Mouse (Mus musculus) CH12.LX (cell line): Measurements from ENCODE around the gene Zfp106. TPM values are rescaled to one million over a fixed set of nuclear protein-coding genes. Genes with fewer than 3 reads are reported as not detected.

Source experiments
- DNase-seq: peaks from one replicate; pipeline ENCODE4 v3.0.0-alpha.2; 2013; ENCODE audit errors: extremely low read depth
- H3K27ac ChIP-seq: 2 replicates; pipeline ENCODE4 v1.5.1; 2012; ENCODE audit warnings: low read depth, mild to moderate bottlenecking, control low read depth, moderate library complexity; ENCODE audit not compliant: insufficient read depth
- H3K27me3 ChIP-seq: replicated peaks from 2 replicates; pipeline ENCODE3; 2012; ENCODE audit warnings: inconsistent platforms
- H3K36me3 ChIP-seq, 2 experiments: replicated peaks in 1 of 2; 2 replicates each; pipeline versions ENCODE3 to v1.6.1; 2012; ENCODE audit warnings: inconsistent platforms in 1 of 2, low read length in 1 of 2, mild to moderate bottlenecking in 1 of 2, mixed read lengths in 1 of 2, moderate library complexity in 1 of 2; ENCODE audit not compliant: control insufficient read depth in 1 of 2, insufficient read depth in 1 of 2
- H3K4me1 ChIP-seq, 2 experiments: 2 replicates each; pipeline ENCODE4 v1.6.1; 2012; ENCODE audit warnings: inconsistent platforms in 1 of 2, moderate library complexity in 1 of 2; ENCODE audit not compliant: insufficient read depth in 2 of 2, control insufficient read depth in 1 of 2
- H3K4me2 ChIP-seq: 2 replicates; pipeline ENCODE4 v1.6.1; 2012; ENCODE audit warnings: low read depth, mild to moderate bottlenecking, control low read depth; ENCODE audit not compliant: poor library complexity, insufficient read depth, severe bottlenecking
- H3K4me3 ChIP-seq, 3 experiments: fragments of 150-350 bp in 1 of 3; sonication (generic) in 1 of 3; replicated peaks in 1 of 3; 2 replicates each; pipeline versions ENCODE3 to v1.5.1; 2011 to 2012; ENCODE audit warnings: low read depth in 2 of 3, low read length in 2 of 3, mild to moderate bottlenecking in 2 of 3, moderate library complexity in 2 of 3, control low read depth in 1 of 3, improper control_type of control experiment in 1 of 3, inconsistent platforms in 1 of 3, mixed read lengths in 1 of 3; ENCODE audit not compliant: poor library complexity in 1 of 3
- H3K79me2 ChIP-seq: replicated peaks from 2 replicates; pipeline ENCODE4 v1.6.1; 2012; ENCODE audit warnings: mild to moderate bottlenecking, moderate library complexity; ENCODE audit not compliant: control insufficient read depth, poor library complexity, insufficient read depth, severe bottlenecking; ENCODE audit errors: extremely low read depth
- H3K9ac ChIP-seq: 2 replicates; pipeline ENCODE4 v1.6.1; 2012; ENCODE audit warnings: low read depth, mild to moderate bottlenecking, control low read depth, moderate library complexity; ENCODE audit not compliant: insufficient read depth
- H3K9me3 ChIP-seq: replicated peaks from 2 replicates; pipeline ENCODE3; 2012; ENCODE audit warnings: low read length, inconsistent platforms, mixed read lengths
- CHD1 ChIP-seq: IDR thresholded peaks from 2 replicates; pipeline ENCODE4 v1.6.1; 2012; ENCODE audit warnings: low read depth, low read length, improper control_type of control experiment, inconsistent platforms
- CHD2 ChIP-seq: IDR thresholded peaks from 2 replicates; pipeline ENCODE4 v1.6.1; 2011; ENCODE audit warnings: low read length, improper control_type of control experiment
- CTCF ChIP-seq, 2 experiments: IDR thresholded peaks in 1 of 2; conservative IDR thresholded peaks in 1 of 2; 2 replicates each; pipeline ENCODE4 v1.5.1; 2011 to 2012; ENCODE audit warnings: low read depth in 2 of 2, low read length in 2 of 2, improper control_type of control experiment in 1 of 2, inconsistent platforms in 1 of 2, mild to moderate bottlenecking in 1 of 2, moderate library complexity in 1 of 2
- E2F4 ChIP-seq: IDR thresholded peaks from 2 replicates; pipeline ENCODE4 v1.6.1; 2011; ENCODE audit warnings: low read depth, low read length, improper control_type of control experiment; ENCODE audit not compliant: insufficient replicate concordance
- ELF1 ChIP-seq: IDR thresholded peaks from 2 replicates; pipeline ENCODE4 v1.6.1; 2014; ENCODE audit warnings: low read depth, mild to moderate bottlenecking, inconsistent platforms, low read length, improper control_type of control experiment
- EP300 ChIP-seq: IDR thresholded peaks from 2 replicates; pipeline ENCODE4 v1.6.1; 2011; ENCODE audit warnings: low read length, improper control_type of control experiment
- ETS1 ChIP-seq: conservative IDR thresholded peaks from 2 replicates; pipeline ENCODE4 v1.6.1; 2012; ENCODE audit warnings: low read depth, mild to moderate bottlenecking, inconsistent platforms, low read length, improper control_type of control experiment, moderate library complexity
- GABPA ChIP-seq: IDR thresholded peaks from 2 replicates; pipeline ENCODE4 v1.6.1; 2012; ENCODE audit warnings: low read depth, low read length, improper control_type of control experiment, inconsistent platforms; ENCODE audit not compliant: insufficient replicate concordance
- HCFC1 ChIP-seq: IDR thresholded peaks from 2 replicates; pipeline ENCODE4 v1.6.1; 2012; ENCODE audit warnings: low read depth, mild to moderate bottlenecking, inconsistent platforms, low read length, improper control_type of control experiment
- IRF4 ChIP-seq: IDR thresholded peaks from 2 replicates; pipeline ENCODE4 v1.6.1; 2014; ENCODE audit warnings: low read depth, mild to moderate bottlenecking, inconsistent platforms, low read length, improper control_type of control experiment
- JUN ChIP-seq: IDR thresholded peaks from 2 replicates; pipeline ENCODE4 v1.6.1; 2011; ENCODE audit warnings: low read depth, mild to moderate bottlenecking, low read length, improper control_type of control experiment, moderate library complexity; ENCODE audit not compliant: insufficient read depth
- JUND ChIP-seq: conservative IDR thresholded peaks from 2 replicates; pipeline ENCODE4 v1.6.1; 2011; ENCODE audit warnings: low read depth, low read length, improper control_type of control experiment
- MAFK ChIP-seq: IDR thresholded peaks from 2 replicates; pipeline ENCODE4 v1.6.1; 2011; ENCODE audit warnings: low read length, improper control_type of control experiment; ENCODE audit not compliant: insufficient replicate concordance
- MAX ChIP-seq: IDR thresholded peaks from 2 replicates; pipeline ENCODE4 v1.6.1; 2011; ENCODE audit warnings: low read length, improper control_type of control experiment
- MAZ ChIP-seq: IDR thresholded peaks from 2 replicates; pipeline ENCODE4 v1.6.1; 2012; ENCODE audit warnings: low read depth, mild to moderate bottlenecking, inconsistent platforms, low read length, improper control_type of control experiment, moderate library complexity
- MEF2A ChIP-seq: IDR thresholded peaks from 2 replicates; pipeline ENCODE4 v1.6.1; 2014; ENCODE audit warnings: low read depth, mild to moderate bottlenecking, inconsistent platforms, low read length, improper control_type of control experiment, borderline replicate concordance
- MXI1 ChIP-seq: IDR thresholded peaks from 2 replicates; pipeline ENCODE4 v1.6.1; 2011; ENCODE audit warnings: mild to moderate bottlenecking, low read depth, low read length, improper control_type of control experiment
- MYC ChIP-seq: IDR thresholded peaks from 2 replicates; pipeline ENCODE4 v1.6.1; 2011; ENCODE audit warnings: low read depth, mild to moderate bottlenecking, improper control_type of control experiment, low read length
- NELFE ChIP-seq: IDR thresholded peaks from 2 replicates; pipeline ENCODE4 v1.6.1; 2011; ENCODE audit warnings: low read depth, low read length, improper control_type of control experiment
- NRF1 ChIP-seq: IDR thresholded peaks from 2 replicates; pipeline ENCODE4 v1.6.1; 2014; ENCODE audit warnings: low read depth, mild to moderate bottlenecking, inconsistent platforms, low read length, improper control_type of control experiment, moderate library complexity
- PAX5 ChIP-seq: IDR thresholded peaks from 2 replicates; pipeline ENCODE4 v1.6.1; 2012; ENCODE audit warnings: low read length, inconsistent platforms, mixed read lengths
- POLR2A ChIP-seq: IDR thresholded peaks from 2 replicates; pipeline ENCODE4 v1.6.1; 2011; ENCODE audit warnings: low read depth, mild to moderate bottlenecking, improper control_type of control experiment, low read length
- POLR2AphosphoS2 ChIP-seq: IDR thresholded peaks from 2 replicates; pipeline ENCODE4 v1.6.1; 2011; ENCODE audit warnings: low read depth, low read length, improper control_type of control experiment
- RAD21 ChIP-seq: IDR thresholded peaks from 2 replicates; pipeline ENCODE4 v1.6.1; 2011; ENCODE audit warnings: low read depth, mild to moderate bottlenecking, low read length, improper control_type of control experiment, moderate library complexity
- RCOR1 ChIP-seq: conservative IDR thresholded peaks from 2 replicates; pipeline ENCODE4 v1.6.1; 2012; ENCODE audit warnings: low read depth, mild to moderate bottlenecking, inconsistent platforms, low read length, improper control_type of control experiment
- SIN3A ChIP-seq: IDR thresholded peaks from 2 replicates; pipeline ENCODE4 v1.6.1; 2012; ENCODE audit warnings: low read length, improper control_type of control experiment, inconsistent platforms
- SMC3 ChIP-seq: IDR thresholded peaks from 2 replicates; pipeline ENCODE4 v1.6.1; 2011; ENCODE audit warnings: low read depth, low read length, improper control_type of control experiment
- TCF12 ChIP-seq: IDR thresholded peaks from 2 replicates; pipeline ENCODE4 v1.6.1; 2014; ENCODE audit warnings: low read depth, mild to moderate bottlenecking, inconsistent platforms, low read length, improper control_type of control experiment
- UBTF ChIP-seq: IDR thresholded peaks from 2 replicates; pipeline ENCODE4 v1.6.1; 2012; ENCODE audit warnings: low read depth, mild to moderate bottlenecking, inconsistent platforms, low read length, improper control_type of control experiment, moderate library complexity
- USF1 ChIP-seq: IDR thresholded peaks from 2 replicates; pipeline ENCODE4 v1.6.1; 2014; ENCODE audit warnings: low read depth, mild to moderate bottlenecking, inconsistent platforms, low read length, improper control_type of control experiment
- USF2 ChIP-seq: conservative IDR thresholded peaks from 2 replicates; pipeline ENCODE4 v1.6.1; 2011; ENCODE audit warnings: low read depth, low read length, improper control_type of control experiment
- ZC3H11A ChIP-seq: IDR thresholded peaks from 2 replicates; pipeline ENCODE4 v1.6.1; 2012; ENCODE audit warnings: low read depth, mild to moderate bottlenecking, inconsistent platforms, low read length, improper control_type of control experiment
- ZMIZ1 ChIP-seq: IDR thresholded peaks from 2 replicates; pipeline ENCODE4 v1.6.1; 2012; ENCODE audit warnings: low read depth, mild to moderate bottlenecking, inconsistent platforms, low read length, improper control_type of control experiment
- ZNF384 ChIP-seq: IDR thresholded peaks from 2 replicates; pipeline ENCODE4 v1.6.1; 2012; ENCODE audit warnings: low read depth, low read length, improper control_type of control experiment, inconsistent platforms
- dilution Hi-C: fragments of 300-500 bp; cut with MboI; formaldehyde crosslinking; loops from 2 replicates; pipeline ENCODE4 v1.14.3; 2020; ENCODE audit warnings: low sequenced_read_pairs; ENCODE audit not compliant: extremely low pct_unique_long_range_greater_than_20kb, extremely low pct_ligation_motif_present
- in situ Hi-C: fragments of 300-500 bp; cut with MboI; formaldehyde crosslinking; loops from 3 replicates; pipeline ENCODE4 v1.14.3; 2019; ENCODE audit warnings: low sequenced_read_pairs, low pct_ligation_motif_present, low pct_unique_long_range_greater_than_20kb, mixed read lengths
- polyA plus RNA-seq: library from polyadenylated mRNA; unstranded; fragments of >175 nt; gene quantifications from 2 replicates; pipeline ENCODE4 v1.2.1, GENCODE M21; 2012; ENCODE audit warnings: low read depth; ENCODE audit not compliant: insufficient read length
- total RNA-seq, 2 experiments: library from RNA; depleted of rRNA; stranded (reverse); fragments of 300-350 nt in 1 of 2; fragments of >200 nt in 1 of 2; gene quantifications; 2 replicates each; pipeline ENCODE4 v1.2.3; 2012 to 2014

Zfp106 gene
- total and polyA plus RNA-seq, 3 experiments, result 93.8 to 183 (median 130) TPM

- dilution Hi-C loops (no loop called here), in situ Hi-C loops (no loop called here)
- Histone ChIP-seq H3K27ac (0 out of 2 replicates have a peak overlapping the region, but pooled peaks have one; percentile 7), H3K4me3 (peak overlapping the region; percentile 83 to 93 (median 86)), H3K4me2 (peak overlapping the region; percentile 98), H3K4me1 (peaks cover 2 to 44% of the 10 kb centered on the region in 2 experiments; a peak in 3 of 4 replicates), H3K9ac (peak overlapping the region; percentile 61), H3K79me2 (peaks cover 22% of the 10 kb centered on the region), H3K36me3 (peaks cover 0 to 11% of the 10 kb centered on the region in 2 experiments), H3K9me3 (no peaks in the 10 kb centered on the region), H3K27me3 (no peaks in the 10 kb centered on the region)
- DNase-seq, result no peak
- TF ChIP-seq E2F4, result no peak
- TF ChIP-seq EP300, result peak; percentile 34; the same call in 1 of the 2 replicates
- no peak for TF ChIP-seq CHD1
- no peak for TF ChIP-seq RAD21
- no peak for TF ChIP-seq ELF1
- 0 out of 2 replicates have a peak, but pooled peaks have one; percentile 20 for TF ChIP-seq CHD2
- no peak for TF ChIP-seq USF2
- TF ChIP-seq ZMIZ1, result no peak
- no peak for TF ChIP-seq MAZ
- TF ChIP-seq UBTF, result peak; percentile 60; the same call in 1 of the 2 replicates
- TF ChIP-seq POLR2AphosphoS2, result no peak
- TF ChIP-seq RCOR1, result no peak
- no peak for TF ChIP-seq SMC3
- no peak for TF ChIP-seq PAX5
- TF ChIP-seq SIN3A, result no peak; the same call in 1 of the 2 replicates
- no peak for TF ChIP-seq MYC
- TF ChIP-seq ETS1, result no peak; the same call in 1 of the 2 replicates
- TF ChIP-seq USF1, result no peak
- no peak for TF ChIP-seq JUND
- peak; percentile 12 for TF ChIP-seq TCF12
- no peak for TF ChIP-seq NELFE
- TF ChIP-seq MXI1, result no peak; the same call in 1 of the 2 replicates
- no peak for TF ChIP-seq MEF2A
- no peak; the same call in none of the 2 replicates for TF ChIP-seq MAX
- TF ChIP-seq CTCF (conservative IDR thresholded peaks at IDR 0.05 in 1 of 2, IDR thresholded peaks at IDR 0.05 in 1 of 2; ENCODE audit: low read depth in 2 of 2, low read length in 2 of 2), result no peak
- no peak for TF ChIP-seq IRF4
- TF ChIP-seq NRF1, result no peak
- no peak for TF ChIP-seq POLR2A
- TF ChIP-seq GABPA, result no peak
- no peak for TF ChIP-seq JUN
- TF ChIP-seq HCFC1, result no peak
- TF ChIP-seq ZC3H11A, result no peak
- no peak for TF ChIP-seq MAFK
- no peak for TF ChIP-seq ZNF384
Measured at GRCm38 (mm10) chr2:120567798-120568320, 4.2 kb upstream of the Zfp106 start.
